Mouse (Mus musculus) embryo, embryonic 11 days (tissue): ENCODE measurements around the gene Hist1h3h.

Experiments
- DNase-seq: peaks from one replicate; pipeline ENCODE4 v3.0.0-alpha.2; 2015

Gene Hist1h3h

GRCm38 (mm10) chr13:21729544-21729943 lies 12.1 kb downstream of the Hist1h3h start:
- DNase-seq: no peak

DNA sequence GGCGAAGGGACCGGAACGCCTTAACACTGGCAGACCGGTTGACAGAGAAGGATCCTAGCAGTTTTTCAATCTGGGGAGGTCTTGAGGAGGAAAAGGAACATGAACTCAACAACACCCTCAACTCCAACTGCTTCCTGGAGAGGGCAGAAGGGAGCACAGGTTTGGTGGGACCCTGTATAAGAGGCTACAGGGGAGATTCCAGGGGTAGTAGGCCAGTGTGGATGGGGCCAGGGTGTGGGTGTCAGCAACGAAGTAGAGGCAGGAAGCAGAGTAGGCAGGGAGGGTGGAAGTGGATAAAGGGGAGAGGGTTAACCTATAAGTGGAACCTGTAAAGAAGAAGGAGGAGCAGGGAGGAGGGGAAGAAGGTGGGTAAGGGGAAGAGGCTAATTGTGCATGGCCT lies 16.0 kb downstream of the Hist1h3h start:
- no peak for DNase-seq

DNA sequence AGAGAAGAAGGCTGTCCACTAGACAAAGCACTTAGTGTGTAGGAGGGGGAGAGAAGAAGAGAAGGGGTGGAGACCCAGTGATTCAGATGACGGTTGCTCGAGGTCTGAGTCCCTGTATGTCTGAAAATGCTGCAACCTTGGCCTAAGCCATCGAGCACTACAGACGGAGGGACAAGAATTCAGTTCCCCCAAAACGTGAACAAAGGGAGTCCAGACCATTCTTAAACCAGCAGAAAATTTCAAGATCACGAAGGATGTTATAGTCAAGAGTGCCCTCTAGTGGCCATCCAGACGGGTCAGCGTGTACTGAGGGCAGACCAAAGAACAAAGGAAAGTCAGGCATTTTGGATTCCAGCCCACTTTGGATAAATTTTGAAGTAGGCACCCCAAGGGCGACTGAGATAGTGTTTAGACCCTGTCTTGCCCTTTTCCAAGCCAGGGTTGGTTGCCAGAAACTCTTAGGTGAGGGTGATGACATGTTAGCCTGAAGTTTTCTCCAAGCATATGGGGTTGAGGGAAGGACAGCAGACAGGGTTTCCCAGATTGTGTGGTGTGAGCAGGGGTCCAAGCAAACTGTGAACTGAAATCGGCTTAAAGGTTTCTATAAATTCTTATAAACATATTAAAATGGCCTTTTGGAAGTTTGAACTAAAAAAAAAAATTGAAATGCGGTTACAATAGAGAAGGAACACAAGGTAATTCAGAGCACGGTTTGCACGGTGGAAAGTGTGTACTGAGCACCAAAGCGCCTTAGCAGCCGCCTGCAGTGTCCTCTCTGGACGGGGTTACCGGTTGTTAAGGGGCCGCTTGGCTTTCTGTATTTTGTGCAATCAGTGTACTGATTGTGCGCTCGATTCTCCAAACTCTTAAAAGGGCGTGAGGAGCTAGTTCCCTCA lies 16.8 kb downstream of the Hist1h3h start:
- peak; percentile 94 for DNase-seq

GRCm38 (mm10) chr13:21734906-21735767 lies 17.7 kb downstream of the Hist1h3h start, which contains the start of gene Hist1h4j:
Gene Hist1h4j (plus strand): TSS chr13:21735064.
- peak; percentile 94 for DNase-seq

DNA sequence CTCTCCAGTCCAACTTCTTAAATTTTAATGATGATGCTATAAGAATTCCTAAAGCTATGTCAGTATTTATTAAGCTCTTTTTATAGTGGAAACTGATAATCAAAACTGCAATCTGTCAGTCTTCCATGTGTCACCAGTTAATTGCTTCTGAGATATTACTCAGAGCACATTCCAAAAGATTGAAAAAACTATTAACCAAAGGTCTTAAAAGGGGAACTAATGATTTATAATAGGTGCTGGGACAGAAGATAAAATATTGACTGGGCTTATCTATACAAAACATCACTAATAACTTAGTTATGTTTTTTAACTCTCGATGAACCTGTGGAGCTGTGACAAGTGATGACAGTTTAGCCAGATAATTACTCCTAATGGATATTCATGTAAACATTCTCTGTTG lies 27.5 kb downstream of the Hist1h3h start:
- no peak for DNase-seq

- peak; percentile 57 for DNase-seq
These were observed 32.1 kb downstream of the Hist1h3h start for GRCm38 (mm10) chr13:21749387-21750158.

GRCm38 (mm10) chr13:21750159-21751017 lies 32.9 kb downstream of the Hist1h3h start, which contains the start of gene Hist1h4k:
Gene Hist1h4k (minus strand): TSS chr13:21750505.
- peak; percentile 96 for DNase-seq

DNA sequence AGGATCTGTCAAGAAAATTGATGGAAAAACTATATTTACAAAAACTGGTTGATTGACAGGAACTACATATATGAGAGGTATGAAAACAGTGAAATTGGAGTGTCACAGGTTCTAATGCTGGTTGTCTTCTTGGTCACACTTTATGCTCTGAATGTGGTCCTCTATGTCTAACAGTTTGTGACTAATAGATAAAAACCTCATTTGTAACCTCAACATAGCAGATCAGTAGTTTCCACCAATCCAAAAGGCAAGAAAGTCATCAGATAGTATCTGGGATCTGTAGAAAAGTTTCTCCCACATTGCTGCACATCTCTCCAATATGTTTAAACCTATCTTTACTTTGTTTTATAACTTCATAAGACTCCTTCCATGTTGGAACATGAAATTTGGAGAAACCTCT lies 34.0 kb downstream of the Hist1h3h start:
- DNase-seq: no peak

GRCm38 (mm10) chr13:21751827-21752226 lies 34.4 kb downstream of the Hist1h3h start:
- no peak for DNase-seq

GRCm38 (mm10) chr13:21752356-21752755 lies 34.9 kb downstream of the Hist1h3h start:
- DNase-seq: no peak

GRCm38 (mm10) chr13:21753051-21753523 lies 35.6 kb downstream of the Hist1h3h start:
- DNase-seq: no peak

- peak; percentile 91 for DNase-seq
These were observed 36.2 kb downstream of the Hist1h3h start, which contains the start of the genes Hist1h2ak and Hist1h2bn for GRCm38 (mm10) chr13:21753524-21754285. Gene Hist1h2ak (minus strand): TSS chr13:21753827. Gene Hist1h2bn (plus strand): TSS chr13:21754123.

GRCm38 (mm10) chr13:21754294-21755001 lies 37.0 kb downstream of the Hist1h3h start:
- DNase-seq: peak; percentile 64

DNA sequence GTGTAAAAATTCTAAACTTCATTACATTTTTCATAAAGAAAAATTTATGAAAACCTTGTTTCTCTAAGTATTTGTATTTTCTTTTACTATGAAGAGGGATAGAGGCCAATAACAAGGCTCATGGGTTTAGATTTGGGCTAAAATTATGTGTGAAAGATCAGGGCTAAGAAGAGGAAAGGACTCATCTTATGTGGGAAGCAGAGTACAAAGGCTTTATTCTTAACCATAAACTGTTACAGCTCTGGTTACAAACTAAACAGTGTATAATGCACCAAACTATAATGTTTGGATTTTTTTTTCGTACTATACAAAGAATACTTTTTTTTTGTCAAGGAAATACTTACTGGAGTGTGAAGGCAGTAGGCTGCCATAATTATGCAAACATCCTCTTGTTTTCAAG lies 38.2 kb downstream of the Hist1h3h start:
- DNase-seq: no peak
